Mouse (Mus musculus): ENCODE results near the gene Ankrd17. TPM values are rescaled to one million over a fixed set of nuclear protein-coding genes. Genes with fewer than 3 reads are reported as not detected.

The Ankrd17 gene
- total and polyA plus RNA-seq, 2 experiments, result 12.7 to 37.8 TPM

DNA sequence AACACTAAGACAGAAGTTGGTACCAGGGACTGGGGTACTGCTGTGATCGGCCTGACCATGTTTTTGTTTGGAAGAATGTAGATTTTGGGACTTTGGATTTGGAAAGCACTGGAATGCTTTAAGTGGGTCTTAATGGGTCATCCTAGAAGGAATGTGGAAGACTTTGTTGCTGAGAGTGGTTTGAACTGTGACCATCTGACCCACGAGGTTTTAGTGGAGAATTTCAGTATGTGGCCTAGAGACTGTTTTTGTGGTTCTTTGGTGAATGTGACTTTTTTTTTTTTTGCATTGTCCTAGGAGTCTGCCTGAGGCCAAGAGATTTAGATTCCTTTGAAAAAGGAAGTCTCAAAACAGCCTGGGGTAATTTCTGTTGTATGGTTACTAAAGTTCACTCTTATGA lies 119.4 kb downstream of the Ankrd17 start:
- peaks cover 5% of the 10 kb centered on the region; the same call in 1 of the 2 replicates for H3K79me2 ChIP-seq (ENCODE audit: control insufficient read depth, insufficient read depth, low read length)
- H3K4me3 ChIP-seq (ENCODE audit: insufficient read depth, low read depth, low read length), result no peak overlapping the region
- H3K4me1 ChIP-seq (ENCODE audit: control insufficient read depth, insufficient read depth, low read length), result peaks cover 13% of the 10 kb centered on the region
- 88% methylated on average over 2 of the region's 2 CpGs for WGBS
- no peak for DNase-seq (ENCODE audit: extremely low read depth, low read depth, low spot score)
- no peaks in the 10 kb centered on the region for H3K27me3 ChIP-seq (ENCODE audit: control insufficient read depth, insufficient read depth, low read length)
- peaks cover 57% of the 10 kb centered on the region for H3K36me3 ChIP-seq (ENCODE audit: control insufficient read depth, insufficient read depth, low read length)
- no peak overlapping the region for H3K27ac ChIP-seq (replicated peaks; ENCODE audit: insufficient read depth, low read depth, low read length)
- TF ChIP-seq CTCF (IDR thresholded peaks at IDR 0.05; ENCODE audit: low read depth, low read length) (no peak), POLR2A (IDR thresholded peaks at IDR 0.05; ENCODE audit: extremely low read depth, insufficient read depth, low read length) (no peak)
- no peak overlapping the region for H3K9ac ChIP-seq (ENCODE audit: low read depth, low read length)

DNA sequence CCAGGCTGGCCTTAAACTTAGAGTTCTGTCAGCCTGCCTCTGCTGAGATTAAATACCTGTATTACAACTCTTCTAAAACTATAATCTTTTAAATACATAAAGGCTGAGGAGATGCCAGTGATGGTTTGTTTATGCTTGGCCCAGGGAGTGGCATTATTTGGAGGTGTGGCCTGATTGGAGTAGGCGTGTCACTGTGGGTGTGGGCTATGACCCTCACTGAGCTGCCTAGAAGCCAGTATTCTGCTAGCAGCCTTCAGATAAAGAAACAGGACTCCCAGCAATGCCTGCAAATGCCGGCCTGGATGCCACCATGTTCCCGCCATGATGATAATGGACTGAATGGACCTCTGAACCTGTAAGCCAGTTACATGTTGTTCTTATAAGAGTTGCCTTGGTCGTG lies 119.8 kb downstream of the Ankrd17 start:
- H3K4me1 ChIP-seq (ENCODE audit: control insufficient read depth, insufficient read depth, low read length), result peaks cover 13% of the 10 kb centered on the region
- no peak overlapping the region for H3K4me3 ChIP-seq (ENCODE audit: insufficient read depth, low read depth, low read length)
- WGBS, result 85% methylated on average over 4 of the region's 4 CpGs
- H3K27me3 ChIP-seq (ENCODE audit: control insufficient read depth, insufficient read depth, low read length), result no peaks in the 10 kb centered on the region
- DNase-seq (ENCODE audit: extremely low read depth, low read depth, low spot score), result no peak
- no peak overlapping the region for H3K27ac ChIP-seq (replicated peaks; ENCODE audit: insufficient read depth, low read depth, low read length)
- H3K79me2 ChIP-seq (ENCODE audit: control insufficient read depth, insufficient read depth, low read length), result peaks cover 5% of the 10 kb centered on the region; the same call in 1 of the 2 replicates
- peaks cover 55% of the 10 kb centered on the region for H3K36me3 ChIP-seq (ENCODE audit: control insufficient read depth, insufficient read depth, low read length)
- no peak overlapping the region for H3K9ac ChIP-seq (ENCODE audit: low read depth, low read length)
- TF ChIP-seq CTCF (IDR thresholded peaks at IDR 0.05; ENCODE audit: low read depth, low read length), result no peak
- no peak for TF ChIP-seq POLR2A (IDR thresholded peaks at IDR 0.05; ENCODE audit: extremely low read depth, insufficient read depth, low read length)

DNA sequence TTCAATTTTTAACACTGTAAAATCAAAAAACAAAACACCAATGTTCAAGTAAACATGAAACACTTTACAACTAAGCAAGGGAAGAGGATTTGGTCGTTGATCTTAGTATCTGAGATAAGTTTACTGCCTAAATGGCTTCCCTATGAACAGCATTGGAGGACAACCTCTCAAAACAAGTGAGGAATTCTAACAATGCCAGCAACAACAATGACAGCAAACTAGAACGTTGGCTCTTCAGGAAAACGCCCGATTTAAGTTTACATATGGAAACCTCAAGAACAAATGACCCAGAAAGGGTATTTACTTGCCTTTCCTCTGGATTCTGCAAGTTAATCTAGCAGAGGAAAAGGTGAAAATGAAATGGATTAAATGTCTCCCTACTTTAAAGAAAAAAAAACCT lies 121.0 kb downstream of the Ankrd17 start:
- Histone ChIP-seq H3K9ac (ENCODE audit: low read depth, low read length) (no peak overlapping the region), H3K4me1 (ENCODE audit: control insufficient read depth, insufficient read depth, low read length) (peaks cover 13% of the 10 kb centered on the region), H3K4me3 (ENCODE audit: insufficient read depth, low read depth, low read length) (no peak overlapping the region), H3K27ac (replicated peaks; ENCODE audit: insufficient read depth, low read depth, low read length) (no peak overlapping the region), H3K36me3 (ENCODE audit: control insufficient read depth, insufficient read depth, low read length) (peaks cover 50% of the 10 kb centered on the region), H3K79me2 (ENCODE audit: control insufficient read depth, insufficient read depth, low read length) (peaks cover 5% of the 10 kb centered on the region; the same call in 1 of the 2 replicates), H3K27me3 (ENCODE audit: control insufficient read depth, insufficient read depth, low read length) (no peaks in the 10 kb centered on the region)
- DNase-seq (ENCODE audit: extremely low read depth, low read depth, low spot score), result no peak
- WGBS, result 64% methylated on average over 4 of the region's 4 CpGs
- TF ChIP-seq CTCF (IDR thresholded peaks at IDR 0.05; ENCODE audit: low read depth, low read length), result no peak
- no peak for TF ChIP-seq POLR2A (IDR thresholded peaks at IDR 0.05; ENCODE audit: extremely low read depth, insufficient read depth, low read length)

DNA sequence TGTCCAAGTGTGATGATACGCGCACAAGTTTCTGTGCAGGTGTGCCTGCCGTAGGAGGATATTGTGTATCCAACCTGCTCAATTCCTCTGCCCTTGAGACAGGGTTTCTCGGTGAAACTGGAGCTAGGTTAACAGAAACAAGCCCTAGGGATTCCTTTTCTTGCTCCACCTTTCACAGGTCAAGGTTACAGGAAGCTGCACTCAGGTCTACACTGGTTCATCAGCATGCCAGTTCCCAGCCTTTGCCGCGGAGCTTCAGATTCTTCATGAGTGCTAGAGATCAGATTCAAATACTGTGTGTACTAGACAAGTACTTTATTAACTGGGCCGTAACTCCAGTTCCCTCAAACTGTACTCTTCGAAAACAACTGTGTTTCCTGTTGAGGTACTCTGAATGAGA lies 131.2 kb downstream of the Ankrd17 start:
- Histone ChIP-seq H3K27ac (replicated peaks; ENCODE audit: insufficient read depth, low read depth, low read length) (no peak overlapping the region), H3K36me3 (ENCODE audit: control insufficient read depth, insufficient read depth, low read length) (peaks cover 75% of the 10 kb centered on the region)
- WGBS, result 93% methylated on average over 8 of the region's 8 CpGs

DNA sequence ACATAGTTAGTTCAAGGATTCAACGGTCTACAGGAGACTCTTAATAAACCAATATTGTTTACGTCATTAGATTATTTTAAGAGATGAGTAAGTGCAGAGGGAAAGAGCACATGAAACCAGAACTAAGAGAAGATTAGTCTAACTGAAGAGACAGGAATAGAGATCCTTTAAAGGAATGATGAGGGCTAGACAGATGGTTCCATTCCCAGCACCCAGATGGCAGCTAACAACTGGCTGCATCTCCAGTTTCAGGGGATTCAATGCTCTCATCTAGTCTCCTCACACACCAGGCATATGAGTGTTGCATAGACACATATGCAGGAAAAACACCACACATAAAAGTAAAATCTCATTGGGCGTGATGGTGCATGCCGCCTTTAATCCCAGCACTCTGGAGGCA lies 133.1 kb downstream of the Ankrd17 start:
- Histone ChIP-seq H3K9ac (ENCODE audit: low read depth, low read length) (no peak overlapping the region), H3K4me3 (ENCODE audit: insufficient read depth, low read depth, low read length) (no peak overlapping the region), H3K27me3 (ENCODE audit: control insufficient read depth, insufficient read depth, low read length) (no peaks in the 10 kb centered on the region), H3K36me3 (ENCODE audit: control insufficient read depth, insufficient read depth, low read length) (peaks cover 73% of the 10 kb centered on the region), H3K79me2 (ENCODE audit: control insufficient read depth, insufficient read depth, low read length) (no peaks in the 10 kb centered on the region; the same call in 1 of the 2 replicates), H3K27ac (replicated peaks; ENCODE audit: insufficient read depth, low read depth, low read length) (no peak overlapping the region), H3K4me1 (ENCODE audit: control insufficient read depth, insufficient read depth, low read length) (no peaks in the 10 kb centered on the region; the same call in 1 of the 2 replicates)
- TF ChIP-seq POLR2A (IDR thresholded peaks at IDR 0.05; ENCODE audit: extremely low read depth, insufficient read depth, low read length) (no peak), CTCF (IDR thresholded peaks at IDR 0.05; ENCODE audit: low read depth, low read length) (no peak)
- no peak for DNase-seq (ENCODE audit: extremely low read depth, low read depth, low spot score)
- WGBS, result 96% methylated on average over 4 of the region's 4 CpGs

More for the DNA sequence above, 131.2 kb downstream of the Ankrd17 start:
- no peak overlapping the region for H3K4me3 ChIP-seq (ENCODE audit: insufficient read depth, low read depth, low read length)
- no peaks in the 10 kb centered on the region for H3K27me3 ChIP-seq (ENCODE audit: control insufficient read depth, insufficient read depth, low read length)
- no peaks in the 10 kb centered on the region for H3K4me1 ChIP-seq (ENCODE audit: control insufficient read depth, insufficient read depth, low read length)
- TF ChIP-seq POLR2A (IDR thresholded peaks at IDR 0.05; ENCODE audit: extremely low read depth, insufficient read depth, low read length) (no peak), CTCF (IDR thresholded peaks at IDR 0.05; ENCODE audit: low read depth, low read length) (no peak)
- H3K9ac ChIP-seq (ENCODE audit: low read depth, low read length), result no peak overlapping the region
- no peak for DNase-seq (ENCODE audit: extremely low read depth, low read depth, low spot score)
- H3K79me2 ChIP-seq (ENCODE audit: control insufficient read depth, insufficient read depth, low read length), result no peaks in the 10 kb centered on the region; the same call in 1 of the 2 replicates

DNA sequence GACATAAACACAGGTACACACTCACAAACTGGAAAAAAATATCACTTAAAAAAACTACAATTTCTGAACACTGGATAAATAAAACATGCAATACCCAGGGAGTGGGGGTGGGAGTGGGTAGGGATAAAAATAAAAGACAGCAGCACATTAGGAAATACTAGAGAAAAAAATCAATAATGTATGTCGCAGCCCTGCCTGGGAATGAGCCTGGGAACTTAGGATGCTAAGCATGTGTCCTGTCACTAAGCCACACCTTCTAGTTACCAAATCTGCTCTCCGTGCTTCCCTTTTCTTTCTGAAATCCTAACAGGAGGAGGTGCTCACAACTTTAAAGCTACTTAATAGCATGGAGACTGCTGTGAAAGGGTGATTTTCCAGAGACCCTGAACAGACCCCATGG lies 136.6 kb downstream of the Ankrd17 start:
- H3K27ac ChIP-seq (replicated peaks; ENCODE audit: insufficient read depth, low read depth, low read length), result no peak overlapping the region
- no peaks in the 10 kb centered on the region; the same call in 1 of the 2 replicates for H3K79me2 ChIP-seq (ENCODE audit: control insufficient read depth, insufficient read depth, low read length)
- TF ChIP-seq POLR2A (IDR thresholded peaks at IDR 0.05; ENCODE audit: extremely low read depth, insufficient read depth, low read length) (no peak), CTCF (IDR thresholded peaks at IDR 0.05; ENCODE audit: low read depth, low read length) (no peak)
- no peaks in the 10 kb centered on the region for H3K27me3 ChIP-seq (ENCODE audit: control insufficient read depth, insufficient read depth, low read length)
- peak; percentile 69 for DNase-seq (ENCODE audit: extremely low read depth, low read depth, low spot score)
- peaks cover 56% of the 10 kb centered on the region for H3K36me3 ChIP-seq (ENCODE audit: control insufficient read depth, insufficient read depth, low read length)
- H3K4me1 ChIP-seq (ENCODE audit: control insufficient read depth, insufficient read depth, low read length), result no peaks in the 10 kb centered on the region; the same call in 1 of the 2 replicates
- WGBS, result 22% methylated on average over 2 of the region's 2 CpGs
- H3K4me3 ChIP-seq (ENCODE audit: insufficient read depth, low read depth, low read length), result no peak overlapping the region
- H3K9ac ChIP-seq (ENCODE audit: low read depth, low read length), result no peak overlapping the region
